Mouse (Mus musculus) ES-Bruce4 (cell line): ENCODE measurements around the gene Scamp1.

Experiments used
- CTCF ChIP-seq: IDR thresholded peaks from one replicate; pipeline ENCODE4 v1.8.1; 2011; ENCODE audit warnings: low read depth, low read length
- EP300 ChIP-seq: IDR thresholded peaks from 2 replicates; pipeline ENCODE4 v1.6.1; 2011; ENCODE audit warnings: low read depth, low read length; ENCODE audit not compliant: insufficient read depth

- TF ChIP-seq CTCF (no peak), EP300 (no peak)
These were observed 116.2 kb downstream of the Scamp1 start for GRCm38 (mm10) chr13:94169325-94169916.
